Mouse (Mus musculus) liver, postnatal 0 days (tissue): ENCODE results near the gene Sox10. TPM values are rescaled to one million over a fixed set of nuclear protein-coding genes. Genes with fewer than 3 reads are reported as not detected.

Experiments used
- ATAC-seq: fragments of 200-750 bp; cut with Nextera tagmentation; 2 replicates; pipeline ENCODE4 v1.8.0; 2017; ENCODE audit warnings: mild to moderate bottlenecking, moderate library complexity
- DNase-seq: peaks from one replicate; pipeline ENCODE4 v3.0.0-alpha.2; 2016
- H3K27ac ChIP-seq: fragments of 300-500 bp; sonication (generic); 2 replicates; pipeline ENCODE4 v1.5.1; 2014; ENCODE audit warnings: antibody characterized with exemption, moderate library complexity, mild to moderate bottlenecking, low read depth
- H3K27me3 ChIP-seq: fragments of 300-500 bp; sonication (generic); 2 replicates; pipeline ENCODE4 v1.6.1; 2014; ENCODE audit warnings: low read length, control low read depth, mixed read lengths; ENCODE audit not compliant: insufficient read depth
- H3K36me3 ChIP-seq: fragments of 300-500 bp; sonication (generic); replicated peaks from 2 replicates; pipeline ENCODE4 v1.6.1; 2014; ENCODE audit warnings: mild to moderate bottlenecking, control low read depth, low read length, moderate library complexity, mixed read lengths; ENCODE audit not compliant: insufficient read depth
- H3K4me1 ChIP-seq: fragments of 300-500 bp; sonication (generic); 2 replicates; pipeline ENCODE4 v1.6.1; 2014; ENCODE audit warnings: antibody characterized with exemption, mild to moderate bottlenecking, control low read depth; ENCODE audit not compliant: insufficient read depth
- H3K4me2 ChIP-seq: fragments of 300-500 bp; sonication (generic); 2 replicates; pipeline ENCODE4 v1.6.1; 2014; ENCODE audit warnings: low read depth, mild to moderate bottlenecking, low read length, moderate library complexity, mixed read lengths
- H3K4me3 ChIP-seq: fragments of 300-500 bp; sonication (generic); 2 replicates; pipeline ENCODE4 v1.5.1; 2014; ENCODE audit warnings: low read depth, low read length
- H3K9ac ChIP-seq: fragments of 300-500 bp; sonication (generic); replicated peaks from 2 replicates; pipeline ENCODE4 v1.6.1; 2014; ENCODE audit warnings: mild to moderate bottlenecking, moderate library complexity
- H3K9me3 ChIP-seq: fragments of 300-500 bp; sonication (generic); 2 replicates; pipeline ENCODE4 v1.6.1; 2016; ENCODE audit warnings: mild to moderate bottlenecking, control low read depth, low read length, mixed read lengths
- CTCF ChIP-seq: sonication (generic); IDR thresholded peaks from 2 replicates; pipeline ENCODE4 v1.5.1; 2016; ENCODE audit warnings: antibody characterized with exemption, low read depth
- EP300 ChIP-seq: IDR thresholded peaks from 2 replicates; pipeline ENCODE4 v1.6.1; 2016; ENCODE audit warnings: antibody characterized with exemption, low read depth, mild to moderate bottlenecking
- WGBS: fragments of 180-500 bp; shearing (Covaris S2); extraction: QIAGEN DNeasy Blood & Tissue Kit; methylation state at CpG from one replicate; pipeline ENCODE4 v1.1.7; 2014; ENCODE audit not compliant: insufficient replicate concordance; 5-methylcytosine and 5-hydroxymethylcytosine counted together
- polyA plus RNA-seq: library from polyadenylated mRNA; unstranded; fragments of >200 nt; fragmentation: Nextera tagmentation; extraction: Ambion mirVana; gene quantifications from 2 replicates; pipeline ENCODE4 v1.2.1, GENCODE M21; 2015

The Sox10 gene
- 0.07 and 0.08 TPM in 2 replicates for polyA plus RNA-seq

DNA sequence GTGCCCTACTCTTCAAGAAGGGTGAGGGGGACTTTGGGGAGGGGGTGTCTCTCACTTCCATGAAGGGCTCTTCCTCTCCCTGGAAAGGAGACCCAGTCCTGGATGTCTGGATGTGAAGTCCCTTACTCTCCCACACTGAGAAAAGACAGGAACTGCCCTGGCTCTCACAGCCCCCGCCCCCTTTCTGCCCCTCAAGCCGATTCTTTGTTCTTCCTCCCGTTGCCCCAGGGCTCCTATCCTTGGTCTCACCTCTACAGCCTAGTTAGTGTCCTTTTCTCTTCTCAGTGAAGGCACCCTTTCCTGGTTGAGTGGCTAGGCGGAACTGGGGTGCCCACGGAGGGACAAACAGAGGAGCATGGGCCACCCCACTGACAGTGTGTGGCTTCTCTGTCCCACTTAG, at the start of gene Sox10:
Gene Sox10 (minus strand): TSS at position 101 of the 400 bp plus-strand sequence.
- 55% methylated on average over 5 of the region's 5 CpGs for WGBS
- ATAC-seq (no peak), DNase-seq (no peak)
- Histone ChIP-seq H3K4me1 (no peaks in the 10 kb centered on the region; the same call in 1 of the 2 replicates), H3K4me3 (no peak within 1 kb of the TSS), H3K27ac (no peak within 1 kb of the TSS), H3K9me3 (no peaks in the 10 kb centered on the region), H3K27me3 (peaks cover 45% of the 10 kb centered on the region), H3K9ac (no peak within 1 kb of the TSS), H3K4me2 (no peak within 1 kb of the TSS), H3K36me3 (no peaks in the 10 kb centered on the region)
- TF ChIP-seq CTCF = no peak

DNA sequence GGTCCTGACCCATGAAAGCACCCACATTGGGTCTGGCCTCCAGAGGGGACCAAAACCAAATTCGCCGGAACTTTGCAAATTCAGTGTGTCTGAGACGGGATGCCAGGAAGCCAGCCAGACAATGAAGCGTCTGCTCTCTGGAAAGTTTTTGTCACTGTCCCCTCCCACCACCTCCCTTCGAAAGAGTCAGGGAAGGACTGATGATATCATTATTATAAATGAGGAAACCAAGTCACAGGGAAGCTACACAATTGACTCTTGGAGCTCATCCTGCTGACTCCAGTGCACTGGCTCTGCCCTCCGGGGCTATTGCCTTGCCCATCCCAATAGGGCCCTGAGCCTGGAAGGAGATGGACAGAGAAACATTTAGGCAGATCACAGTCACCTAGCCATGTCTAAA, 48.6 kb upstream of the Sox10 start:
- no peaks in the 10 kb centered on the region for H3K9me3 ChIP-seq
- H3K4me2 ChIP-seq = no peak overlapping the region
- no peaks in the 10 kb centered on the region for H3K27me3 ChIP-seq
- H3K4me3 ChIP-seq = no peak overlapping the region
- no peaks in the 10 kb centered on the region for H3K36me3 ChIP-seq
- 76% methylated on average over 6 of the region's 6 CpGs for WGBS
- TF ChIP-seq EP300 (no peak), CTCF (no peak)
- H3K27ac ChIP-seq = no peak overlapping the region
- no peak for ATAC-seq
- no peak for DNase-seq
- no peaks in the 10 kb centered on the region for H3K4me1 ChIP-seq
- H3K9ac ChIP-seq = no peak overlapping the region

DNA sequence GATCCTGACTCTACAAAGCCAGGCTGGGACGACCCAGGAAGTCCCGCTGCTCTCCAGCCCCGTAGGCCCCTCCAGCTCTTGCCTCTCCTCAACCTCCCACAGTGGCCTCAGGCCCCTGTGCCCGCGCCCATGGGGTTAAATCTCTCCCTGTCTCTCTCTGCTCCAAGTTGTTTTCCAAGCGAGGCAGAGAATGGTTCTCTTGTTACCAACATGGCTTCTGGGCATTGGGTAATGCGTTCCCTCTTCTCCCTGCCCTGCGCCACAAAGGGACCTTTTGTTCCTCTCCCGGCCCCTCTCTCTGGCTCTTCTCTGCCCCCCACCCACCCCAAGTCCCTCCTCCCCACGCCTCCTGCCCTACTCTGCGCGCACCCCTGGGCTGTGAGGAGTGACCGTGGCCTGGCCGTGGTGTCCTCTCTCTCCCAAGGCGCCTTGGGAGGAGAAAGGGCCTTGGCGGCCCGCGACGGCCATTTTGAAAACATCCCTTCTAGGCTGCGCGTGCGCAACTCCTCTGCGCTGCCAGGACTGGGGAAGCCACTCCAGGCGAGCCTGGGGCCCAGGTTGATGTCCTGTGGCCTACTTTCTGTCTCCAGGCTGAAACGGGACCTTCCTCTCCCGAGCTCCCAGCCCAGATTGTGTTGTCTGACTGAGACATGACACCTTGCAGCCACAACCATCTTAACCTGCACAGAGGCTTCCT, 47.9 kb upstream of the Sox10 start:
- DNase-seq (no peak), ATAC-seq (no peak)
- TF ChIP-seq CTCF (no peak), EP300 (no peak)
- Histone ChIP-seq H3K4me2 (no peak overlapping the region), H3K27ac (no peak overlapping the region), H3K36me3 (no peaks in the 10 kb centered on the region), H3K9me3 (no peaks in the 10 kb centered on the region), H3K4me1 (no peaks in the 10 kb centered on the region), H3K4me3 (no peak overlapping the region), H3K9ac (no peak overlapping the region), H3K27me3 (no peaks in the 10 kb centered on the region)
- WGBS = 89% methylated on average over 26 of the region's 26 CpGs

DNA sequence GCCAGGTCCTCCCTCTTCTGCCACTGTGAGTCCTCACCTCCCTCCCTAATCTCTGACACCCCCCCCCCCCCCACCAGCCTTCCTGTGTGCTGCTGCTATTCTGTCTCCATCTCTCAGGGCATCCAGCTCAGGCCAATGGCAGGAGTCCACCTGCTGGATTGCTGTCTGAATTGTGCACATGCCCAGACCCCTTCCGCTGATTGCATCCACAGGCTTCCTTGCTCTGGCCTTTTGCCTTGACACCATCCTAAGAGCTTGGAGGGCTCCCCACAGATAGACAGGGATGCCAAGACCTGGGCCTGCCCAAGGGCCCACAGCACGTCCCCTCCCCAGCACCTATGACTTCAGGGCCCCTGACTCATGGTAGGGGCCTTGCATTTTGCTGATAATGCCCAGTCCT, 45.3 kb upstream of the Sox10 start:
- H3K9me3 ChIP-seq = no peaks in the 10 kb centered on the region
- no peak overlapping the region for H3K4me2 ChIP-seq
- H3K9ac ChIP-seq = no peak overlapping the region
- no peaks in the 10 kb centered on the region for H3K4me1 ChIP-seq
- no peaks in the 10 kb centered on the region for H3K27me3 ChIP-seq
- TF ChIP-seq CTCF (no peak), EP300 (no peak)
- no peak overlapping the region for H3K27ac ChIP-seq
- ATAC-seq (no peak), DNase-seq (no peak)
- H3K36me3 ChIP-seq = no peaks in the 10 kb centered on the region
- H3K4me3 ChIP-seq = no peak overlapping the region
- 73% methylated on average over 2 of the region's 2 CpGs for WGBS

GRCm38 (mm10) chr15:79208758-79209439, 43.9 kb upstream of the Sox10 start:
- 0 out of 2 replicates have a peak overlapping the region, but pooled peaks have one; percentile 11 for H3K4me2 ChIP-seq
- no peak overlapping the region for H3K27ac ChIP-seq
- 56% methylated on average over 26 of the region's 27 CpGs for WGBS
- no peak for DNase-seq
- ATAC-seq = no peak
- H3K36me3 ChIP-seq = no peaks in the 10 kb centered on the region
- H3K9me3 ChIP-seq = no peaks in the 10 kb centered on the region
- TF ChIP-seq CTCF (no peak), EP300 (no peak)
- H3K9ac ChIP-seq = no peak overlapping the region
- no peaks in the 10 kb centered on the region for H3K27me3 ChIP-seq
- H3K4me3 ChIP-seq = no peak overlapping the region
- no peaks in the 10 kb centered on the region for H3K4me1 ChIP-seq

- TF ChIP-seq CTCF (no peak), EP300 (no peak)
- Histone ChIP-seq H3K4me2 (no peak overlapping the region), H3K27ac (no peak overlapping the region), H3K9me3 (no peaks in the 10 kb centered on the region), H3K4me1 (no peaks in the 10 kb centered on the region), H3K4me3 (no peak overlapping the region), H3K27me3 (no peaks in the 10 kb centered on the region), H3K9ac (no peak overlapping the region), H3K36me3 (no peaks in the 10 kb centered on the region)
- 73% methylated on average over 6 of the region's 6 CpGs for WGBS
- ATAC-seq (no peak), DNase-seq (no peak)
These were observed 43.2 kb upstream of the Sox10 start for GRCm38 (mm10) chr15:79208211-79208610.
